Mouse (Mus musculus): Measurements from ENCODE around the gene Ggt7. TPM values are rescaled to one million over a fixed set of nuclear protein-coding genes. Genes with fewer than 3 reads are reported as not detected.
"Not testable (repeated sequence)": the region's sequence is repeated elsewhere in the genome, so short reads cannot be mapped to it uniquely, and the experiment has no call there.

Ggt7 gene
- polyA plus RNA-seq, 1 experiment from 2014 or later = 16.0 TPM

GRCm38 (mm10) chr2:155502596-155502995, 15.4 kb downstream of the Ggt7 start:
- Histone ChIP-seq H3K4me1 (peaks cover 8% of the 10 kb centered on the region), H3K27me3 (ENCODE audit: low read depth, poor library complexity, severe bottlenecking) (no peaks in the 10 kb centered on the region), H3K27ac (replicated peaks) (no peak overlapping the region), H3K36me3 (peaks cover 42% of the 10 kb centered on the region), H3K9me3 (replicated peaks) (no peaks in the 10 kb centered on the region), H3K4me3 (no peak overlapping the region)
- DNase-seq (ENCODE audit: low spot score) = no peak
- WGBS = 83% methylated on average over 7 of the region's 7 CpGs

GRCm38 (mm10) chr2:155490998-155491397, 27.0 kb downstream of the Ggt7 start:
- no peak overlapping the region for H3K4me3 ChIP-seq
- no peaks in the 10 kb centered on the region for H3K27me3 ChIP-seq (ENCODE audit: low read depth, poor library complexity, severe bottlenecking)
- H3K9me3 ChIP-seq (replicated peaks) = no peaks in the 10 kb centered on the region
- WGBS = 91% methylated on average over 6 of the region's 6 CpGs
- peaks cover 22% of the 10 kb centered on the region for H3K36me3 ChIP-seq
- no peak overlapping the region for H3K27ac ChIP-seq (replicated peaks)
- H3K4me1 ChIP-seq = no peaks in the 10 kb centered on the region
- no peak for DNase-seq (ENCODE audit: low spot score)

DNA sequence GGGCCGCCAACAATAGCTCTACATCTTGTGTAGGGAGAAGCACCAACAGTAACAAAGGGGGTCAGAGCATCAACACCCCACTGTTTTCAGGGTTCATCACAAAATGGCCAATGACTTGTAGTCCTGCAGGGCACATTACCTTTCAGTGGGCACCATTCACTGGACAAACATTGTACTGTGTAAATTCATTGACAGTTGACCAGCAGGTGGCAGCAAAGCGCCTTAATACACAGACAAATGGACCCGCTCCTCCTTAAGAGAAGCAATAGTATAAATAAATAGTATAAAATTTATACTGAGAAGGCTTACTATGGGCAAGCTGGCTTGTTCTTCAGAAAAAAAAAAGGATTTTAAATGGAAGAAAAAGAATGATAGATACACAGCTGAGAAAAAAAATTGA, 36.0 kb downstream of the Ggt7 start:
- no peaks in the 10 kb centered on the region for H3K9me3 ChIP-seq (replicated peaks)
- DNase-seq (ENCODE audit: low spot score) = peak; percentile 60
- WGBS = 40% methylated on average over 3 of the region's 3 CpGs
- no peaks in the 10 kb centered on the region for H3K4me1 ChIP-seq
- H3K36me3 ChIP-seq = no peaks in the 10 kb centered on the region
- no peak overlapping the region for H3K27ac ChIP-seq (replicated peaks)
- H3K4me3 ChIP-seq = no peak overlapping the region
- H3K27me3 ChIP-seq (ENCODE audit: low read depth, poor library complexity, severe bottlenecking) = no peaks in the 10 kb centered on the region

DNA sequence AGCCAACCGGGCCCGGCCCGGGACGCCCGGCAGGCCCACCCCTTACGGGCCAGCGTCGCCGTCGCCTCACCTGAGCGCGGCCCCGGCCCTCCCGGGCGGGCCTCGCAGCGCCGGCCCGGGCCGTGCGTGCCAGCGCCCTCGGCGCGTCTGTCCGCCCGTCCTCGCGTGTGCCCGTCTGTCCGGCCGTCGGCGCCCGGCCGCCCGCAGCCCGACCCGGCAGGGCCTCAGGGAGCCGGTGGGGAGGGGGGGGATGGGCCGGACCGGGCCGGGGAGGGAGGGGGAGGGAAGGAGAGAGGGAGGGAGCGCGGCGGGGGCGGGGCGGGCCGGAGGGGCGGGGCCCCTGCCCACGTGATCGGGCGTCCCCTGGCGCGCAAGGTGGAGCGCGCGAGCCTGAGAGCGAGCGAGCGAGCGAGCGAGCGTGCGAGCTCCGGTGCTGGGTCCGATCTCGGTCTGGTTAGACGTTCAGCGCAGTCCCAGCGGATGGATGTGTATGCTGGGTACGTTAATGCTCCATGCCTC, 44.4 kb downstream of the Ggt7 start, which contains the start of gene Ncoa6:
Gene Ncoa6, minus strand, starts transcription at position 325 of the 519 bp plus-strand sequence.
- under 1% methylated on average over 57 of the region's 72 CpGs for WGBS
- H3K4me1 ChIP-seq = peaks cover 28% of the 10 kb centered on the region
- DNase-seq (ENCODE audit: low spot score) = peak; percentile 86
- H3K36me3 ChIP-seq = no peaks in the 10 kb centered on the region
- H3K4me3 ChIP-seq = peak within 1 kb of the TSS; percentile 90
- peaks cover 10% of the 10 kb centered on the region; the same call in 1 of the 2 replicates for H3K27me3 ChIP-seq (ENCODE audit: low read depth, poor library complexity, severe bottlenecking)
- no peaks in the 10 kb centered on the region for H3K9me3 ChIP-seq (replicated peaks)
- H3K27ac ChIP-seq (replicated peaks) = peak within 1 kb of the TSS; percentile 97

DNA sequence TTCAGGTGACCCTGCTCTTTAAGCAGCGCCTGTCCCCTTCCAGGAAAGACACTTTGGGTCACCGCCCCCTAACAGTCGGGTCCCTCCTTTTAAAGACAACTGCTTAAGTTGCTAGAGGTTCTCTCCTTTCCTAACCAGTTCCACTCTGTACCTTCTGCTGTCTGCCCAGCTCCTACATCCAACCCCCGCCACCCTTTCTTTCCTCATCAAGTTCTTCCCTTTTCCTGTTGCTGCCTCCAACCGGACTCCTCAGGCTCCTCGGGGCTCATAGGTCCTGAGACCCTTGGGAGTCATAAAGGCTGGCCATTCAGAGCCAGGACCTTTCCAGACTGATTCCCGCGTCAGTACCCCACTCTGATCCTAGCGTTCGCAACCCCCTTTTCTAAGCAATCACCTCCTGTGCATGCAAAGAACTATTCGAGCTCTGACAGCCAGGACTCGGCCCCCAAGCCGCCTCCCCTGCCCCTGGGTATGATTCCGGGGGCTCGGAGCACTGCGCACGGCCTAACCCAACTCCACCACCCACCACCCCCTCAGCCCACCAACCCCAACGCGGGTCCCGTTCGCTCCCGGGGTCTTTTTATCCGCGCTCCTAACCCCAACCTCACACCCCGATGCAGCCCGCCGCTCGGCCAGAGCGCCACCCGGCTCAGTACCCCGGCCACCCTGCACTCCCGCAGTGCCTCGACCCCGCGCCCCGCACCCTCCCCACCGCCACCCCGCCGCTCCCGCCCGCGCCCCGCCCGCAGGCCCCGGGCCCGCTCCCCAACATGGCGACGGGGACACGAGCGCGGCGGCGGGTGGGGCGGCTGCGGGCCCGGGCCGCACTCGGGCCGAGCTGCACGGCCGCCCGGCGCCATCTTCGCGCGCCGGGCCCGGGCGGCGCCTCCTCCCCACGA, 45.1 kb downstream of the Ggt7 start:
- Histone ChIP-seq H3K27ac (replicated peaks) (peak overlapping the region; percentile 97), H3K4me3 (peak overlapping the region; percentile 90), H3K27me3 (ENCODE audit: low read depth, poor library complexity, severe bottlenecking) (peaks cover 10% of the 10 kb centered on the region; the same call in 1 of the 2 replicates), H3K36me3 (no peaks in the 10 kb centered on the region), H3K4me1 (peaks cover 28% of the 10 kb centered on the region), H3K9me3 (replicated peaks) (no peaks in the 10 kb centered on the region)
- under 1% methylated on average over 56 of the region's 71 CpGs for WGBS
- DNase-seq (ENCODE audit: low spot score) = peak; percentile 57

GRCm38 (mm10) chr2:155466861-155467260, 51.2 kb downstream of the Ggt7 start:
- Histone ChIP-seq H3K27ac (replicated peaks) (no peak overlapping the region), H3K4me3 (no peak overlapping the region), H3K36me3 (0 out of 2 replicates have a peak, but pooled peaks cover 8% of the 10 kb centered on the region), H3K4me1 (0 out of 2 replicates have a peak, but pooled peaks cover 9% of the 10 kb centered on the region), H3K27me3 (ENCODE audit: low read depth, poor library complexity, severe bottlenecking) (no peaks in the 10 kb centered on the region), H3K9me3 (replicated peaks) (no peaks in the 10 kb centered on the region)
- 77% methylated on average over 1 of the region's 1 CpGs for WGBS
- no peak for DNase-seq (ENCODE audit: low spot score)

GRCm38 (mm10) chr2:155453591-155453990, 64.4 kb downstream of the Ggt7 start:
- no peaks in the 10 kb centered on the region for H3K4me1 ChIP-seq
- H3K9me3 ChIP-seq (replicated peaks) = no peaks in the 10 kb centered on the region
- H3K27me3 ChIP-seq (ENCODE audit: low read depth, poor library complexity, severe bottlenecking) = no peaks in the 10 kb centered on the region
- H3K4me3 ChIP-seq = no peak overlapping the region
- WGBS = 90% methylated on average over 7 of the region's 7 CpGs
- no peak for DNase-seq (ENCODE audit: low spot score)
- no peak overlapping the region for H3K27ac ChIP-seq (replicated peaks)
- H3K36me3 ChIP-seq = peaks cover 35% of the 10 kb centered on the region

GRCm38 (mm10) chr2:155451256-155451655, 66.8 kb downstream of the Ggt7 start:
- 84% methylated on average over 5 of the region's 5 CpGs for WGBS
- Histone ChIP-seq H3K9me3 (replicated peaks) (no peaks in the 10 kb centered on the region), H3K4me3 (no peak overlapping the region), H3K36me3 (peaks cover 25% of the 10 kb centered on the region), H3K27me3 (ENCODE audit: low read depth, poor library complexity, severe bottlenecking) (no peaks in the 10 kb centered on the region), H3K27ac (replicated peaks) (no peak overlapping the region), H3K4me1 (no peaks in the 10 kb centered on the region)
- no peak for DNase-seq (ENCODE audit: low spot score)

- H3K27ac ChIP-seq (replicated peaks); DNase-seq (ENCODE audit: low spot score); H3K4me3 ChIP-seq; H3K9me3 ChIP-seq (replicated peaks); H3K4me1 ChIP-seq; H3K27me3 ChIP-seq (ENCODE audit: low read depth, poor library complexity, severe bottlenecking); H3K36me3 ChIP-seq: not testable (repeated sequence)
- 100% methylated on average over 1 of the region's 1 CpGs for WGBS
Observed at GRCm38 (mm10) chr2:155447906-155448305, 70.1 kb downstream of the Ggt7 start.

GRCm38 (mm10) chr2:155443446-155443845, 74.6 kb downstream of the Ggt7 start:
- WGBS = 60% methylated on average over 2 of the region's 2 CpGs
- no peaks in the 10 kb centered on the region for H3K27me3 ChIP-seq (ENCODE audit: low read depth, poor library complexity, severe bottlenecking)
- no peak overlapping the region for H3K4me3 ChIP-seq
- no peak for DNase-seq (ENCODE audit: low spot score)
- H3K27ac ChIP-seq (replicated peaks) = no peak overlapping the region
- H3K36me3 ChIP-seq = 0 out of 2 replicates have a peak, but pooled peaks cover 2% of the 10 kb centered on the region
- H3K9me3 ChIP-seq (replicated peaks) = no peaks in the 10 kb centered on the region
- no peaks in the 10 kb centered on the region for H3K4me1 ChIP-seq

DNA sequence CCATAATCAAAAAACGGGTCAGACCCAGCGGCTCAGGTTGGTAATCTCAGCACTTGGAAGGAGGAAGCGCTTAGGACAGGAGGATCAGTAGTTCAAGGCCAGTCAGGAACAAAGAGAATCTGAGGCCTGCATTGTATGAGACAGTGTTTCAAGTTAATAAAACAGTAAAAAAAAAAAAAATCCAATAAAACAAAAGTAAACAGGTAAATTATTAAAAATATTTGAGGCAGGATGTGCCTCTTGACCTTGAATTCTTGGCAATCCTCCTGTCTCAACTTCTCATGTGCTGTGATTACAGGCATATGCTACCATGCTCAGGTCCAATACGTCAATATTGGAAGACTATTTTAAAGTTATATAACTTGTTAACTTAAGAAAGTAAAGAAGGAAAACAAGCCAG, 75.1 kb downstream of the Ggt7 start:
- Histone ChIP-seq H3K27ac (replicated peaks) (no peak overlapping the region), H3K27me3 (ENCODE audit: low read depth, poor library complexity, severe bottlenecking) (no peaks in the 10 kb centered on the region), H3K36me3 (0 out of 2 replicates have a peak, but pooled peaks cover 2% of the 10 kb centered on the region), H3K4me3 (no peak overlapping the region), H3K4me1 (no peaks in the 10 kb centered on the region), H3K9me3 (replicated peaks) (no peaks in the 10 kb centered on the region)
- 89% methylated on average over 4 of the region's 4 CpGs for WGBS
- no peak for DNase-seq (ENCODE audit: low spot score)

Measured in midbrain, embryonic 10.5 days (tissue).